Mouse (Mus musculus) gastrocnemius, postnatal 25 days (tissue): ENCODE results near the gene Gngt2. TPM values are rescaled to one million over a fixed set of nuclear protein-coding genes. Genes with fewer than 3 reads are reported as not detected.

Experiments used
- total RNA-seq, 2 experiments: library from RNA; stranded (reverse); gene quantifications; 1 replicate in 1 of 2; 2 replicates in 1 of 2; pipeline ENCODE4 v1.2.3; 2021

Gngt2 gene
- total RNA-seq, 2 experiments from 2014 or later, result 5.2 to 6.1 TPM

Other genes with a start within 250 kb of the Gngt2 start
- gene Ngfr, start 249.5 kb upstream of the Gngt2 start, total RNA-seq, result under 1 TPM; 0.43 to 0.61 TPM
- gene Phb, start 170.3 kb upstream of the Gngt2 start, total RNA-seq, result 100 to 1,000 TPM; 179 to 189 TPM
- gene Zfp652, start 124.5 kb upstream of the Gngt2 start, total RNA-seq, result 10 to 100 TPM; 62.2 to 71.7 TPM
- gene B130006D01Rik, start 113.6 kb upstream of the Gngt2 start, total RNA-seq, result under 1 TPM; 0.29 to 0.36 TPM
- gene Phospho1, start 12.7 kb upstream of the Gngt2 start, total RNA-seq, result 100 to 1,000 TPM; 288 to 335 TPM
- 1 to 10 TPM; 2.2 to 3.2 TPM for gene Abi3, start 5.3 kb downstream of the Gngt2 start, total RNA-seq
- gene B4galnt2, start 77.7 kb downstream of the Gngt2 start, total RNA-seq, result not detected
- gene Igf2bp1, start 168.7 kb downstream of the Gngt2 start, total RNA-seq, result not detected
- gene Gip, start 187.3 kb downstream of the Gngt2 start, total RNA-seq, result not detected
- 10 to 100 TPM; 31.1 to 31.8 TPM for gene Snf8, start 197.7 kb downstream of the Gngt2 start, total RNA-seq
- 10 to 100 TPM; 15.0 to 15.6 TPM for gene Ube2z, start 228.2 kb downstream of the Gngt2 start, total RNA-seq
- 1,000 to 10,000 TPM; 1,455 to 1,686 TPM for gene Atp5g1, start 238.5 kb downstream of the Gngt2 start, total RNA-seq